Mouse (Mus musculus): ENCODE measurements around the gene Gm49711. TPM values are rescaled to one million over a fixed set of nuclear protein-coding genes. Genes with fewer than 3 reads are reported as not detected.
"Not testable (repeated sequence)": the region's sequence is repeated elsewhere in the genome, so short reads cannot be mapped to it uniquely, and the experiment has no call there.

Gm49711 gene
- total RNA-seq, 2 experiments from 2014 or later: not detected

DNA sequence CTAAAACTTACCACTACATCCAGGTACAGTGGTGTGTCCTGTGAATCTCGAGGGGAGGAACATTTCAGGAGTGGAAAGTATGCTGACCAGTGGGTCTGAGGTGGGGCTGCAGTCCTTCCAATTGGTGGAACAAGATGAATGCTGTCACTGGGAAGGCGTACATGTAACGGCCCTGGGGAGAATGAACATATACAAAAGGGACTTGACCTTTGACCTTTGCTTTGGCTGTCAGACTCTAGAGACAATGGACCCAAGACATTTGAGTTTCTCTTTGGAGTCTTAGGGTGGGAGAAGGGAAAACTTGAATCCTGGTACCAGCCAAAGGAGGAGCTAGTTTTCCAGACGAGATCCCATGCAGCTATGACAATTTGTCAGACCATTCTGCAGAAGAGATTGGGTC lies 104.2 kb downstream of the Gm49711 start:
- DNase-seq (ENCODE audit: low spot score in 2 of 2): no peak

DNA sequence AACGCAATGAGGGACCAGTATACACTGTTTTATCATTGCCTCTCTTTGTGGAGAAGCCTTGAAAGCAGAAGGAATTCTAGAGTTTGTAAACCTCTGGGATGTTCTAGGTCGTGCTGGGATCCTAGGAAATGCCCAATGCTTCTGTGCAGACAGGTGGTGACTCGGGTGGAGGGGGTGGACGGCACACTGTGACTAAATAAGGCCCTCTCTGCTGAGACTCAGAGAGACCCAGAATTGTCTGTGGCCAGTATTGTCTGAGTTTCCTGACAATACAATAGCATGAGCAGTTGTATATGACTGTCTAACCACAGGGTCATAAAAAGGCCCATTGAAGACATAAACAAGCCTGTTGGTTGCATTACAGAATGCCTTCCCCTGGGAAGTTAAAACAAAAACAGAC lies 105.4 kb downstream of the Gm49711 start:
- no peak for DNase-seq (ENCODE audit: low spot score in 2 of 2)

DNA sequence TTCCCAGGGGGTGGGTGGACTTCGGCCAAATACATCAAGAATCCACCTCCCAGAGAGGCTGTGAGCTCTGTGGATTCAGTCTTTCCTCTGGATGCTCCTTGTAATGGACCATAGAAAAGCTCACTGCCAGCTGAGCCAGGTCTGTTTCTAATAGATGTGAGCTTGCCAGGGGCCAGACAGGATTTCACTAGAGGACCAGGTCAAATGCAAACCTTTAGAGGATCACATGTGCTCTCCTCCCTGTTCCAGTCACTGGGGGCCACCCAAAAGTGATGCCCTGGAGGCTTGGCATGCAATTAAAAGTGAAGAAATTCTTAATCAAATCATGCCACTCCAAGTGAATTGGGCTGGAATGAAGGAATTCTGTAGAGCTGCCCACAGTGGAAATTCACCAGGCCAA lies 117.9 kb downstream of the Gm49711 start:
- no peak for DNase-seq (ENCODE audit: low spot score in 2 of 2)

DNA sequence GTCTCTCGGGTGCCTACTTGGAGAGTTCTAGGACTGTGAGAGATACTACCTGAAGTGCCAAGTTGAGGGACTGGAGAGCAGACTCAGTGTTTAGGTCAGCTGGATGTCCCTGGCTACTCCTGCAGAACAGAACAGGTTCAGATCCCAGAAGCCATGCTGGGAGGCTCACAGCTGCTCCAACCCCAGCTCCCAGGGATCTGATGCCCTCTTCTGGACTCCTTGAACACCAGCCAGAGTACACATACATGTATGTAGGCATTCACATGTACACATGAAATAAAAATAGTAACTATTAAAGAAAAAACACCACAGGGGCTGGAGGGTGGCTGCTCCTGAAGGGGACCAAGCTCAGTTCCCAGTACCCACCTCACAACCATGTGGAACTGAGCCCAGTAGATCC lies 119.6 kb downstream of the Gm49711 start:
- DNase-seq (ENCODE audit: low spot score in 2 of 2): no peak

DNA sequence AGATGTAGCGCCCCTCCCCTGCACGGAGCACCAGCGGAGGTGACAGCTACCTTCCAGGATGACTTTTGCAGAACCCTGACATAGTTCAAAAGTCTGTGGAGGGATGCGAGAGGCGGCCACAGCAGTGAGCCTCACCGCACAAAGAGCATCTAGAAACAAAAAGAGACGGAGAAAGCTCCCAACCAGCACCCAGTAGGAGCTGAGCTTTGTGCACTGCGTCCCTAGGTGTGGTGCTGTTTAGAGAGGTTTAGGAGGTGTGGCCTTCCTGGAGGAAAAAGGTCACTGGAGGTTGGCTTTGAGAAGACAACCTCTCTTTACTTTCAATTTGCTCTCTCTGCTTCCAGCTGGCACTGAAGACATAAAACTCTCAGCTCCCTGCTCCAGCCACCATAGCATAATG lies 121.2 kb downstream of the Gm49711 start:
- DNase-seq (ENCODE audit: low spot score in 2 of 2): no peak

DNA sequence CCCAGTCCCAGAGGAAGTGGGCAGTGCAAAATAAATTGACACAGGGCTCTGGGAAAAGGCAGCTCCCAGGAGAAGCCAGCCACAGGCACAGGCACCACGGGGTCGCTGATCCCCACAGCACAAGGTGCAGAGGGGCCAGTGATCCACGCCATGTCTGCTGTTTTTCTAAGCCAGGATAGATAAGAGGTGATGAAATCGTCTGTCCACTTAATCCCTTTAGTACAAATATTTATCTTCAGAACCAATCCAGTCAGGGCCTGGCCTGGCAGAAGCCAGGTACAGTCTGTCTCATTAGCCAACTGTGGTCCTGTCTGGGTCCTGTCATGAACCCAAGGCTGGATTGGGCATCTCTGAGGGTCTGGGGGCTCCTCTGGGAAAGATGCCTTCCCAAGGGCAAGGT lies 125.4 kb downstream of the Gm49711 start:
- no peak for DNase-seq (ENCODE audit: low spot score in 2 of 2)

DNA sequence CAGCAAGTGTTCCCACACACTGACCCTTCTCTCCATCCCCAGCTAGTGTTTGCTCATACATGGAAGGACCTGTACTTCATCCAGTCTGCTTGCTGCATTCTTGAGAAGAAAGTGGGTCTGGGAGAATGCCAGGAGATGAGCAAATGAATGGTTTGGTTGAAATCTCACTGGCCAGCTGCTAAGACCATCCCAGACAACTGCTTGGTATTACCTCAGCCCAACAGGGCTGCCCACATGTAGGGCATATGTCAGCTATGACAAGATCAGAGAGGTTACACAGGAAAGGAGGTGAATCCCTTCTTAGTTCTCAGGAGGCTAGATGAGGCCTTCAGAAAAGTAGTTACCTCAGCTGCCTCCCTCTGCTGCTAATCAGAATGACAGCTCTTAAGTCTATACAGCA lies 132.5 kb downstream of the Gm49711 start:
- no peak for DNase-seq (ENCODE audit: low spot score in 2 of 2)

DNA sequence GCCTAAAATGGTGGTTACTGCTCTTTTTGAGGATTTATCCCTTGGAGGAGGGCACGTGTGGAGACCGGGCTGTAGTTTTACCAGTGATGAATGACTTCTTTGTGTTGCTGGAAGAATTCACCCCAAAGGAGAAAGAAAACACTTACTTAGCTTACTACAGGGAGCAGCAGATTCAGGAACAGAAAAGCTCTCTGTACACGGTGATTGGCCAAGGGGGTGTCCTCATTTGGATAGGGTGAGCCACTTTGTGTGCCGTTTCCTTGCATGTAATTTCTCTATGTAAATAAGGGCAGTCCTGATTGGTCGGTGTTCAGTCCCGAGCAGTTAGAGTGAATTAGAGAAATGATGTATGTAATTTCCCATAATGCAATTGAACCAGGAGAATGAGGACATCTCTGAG lies 137.0 kb downstream of the Gm49711 start:
- no peak for DNase-seq (ENCODE audit: low spot score in 2 of 2)

DNA sequence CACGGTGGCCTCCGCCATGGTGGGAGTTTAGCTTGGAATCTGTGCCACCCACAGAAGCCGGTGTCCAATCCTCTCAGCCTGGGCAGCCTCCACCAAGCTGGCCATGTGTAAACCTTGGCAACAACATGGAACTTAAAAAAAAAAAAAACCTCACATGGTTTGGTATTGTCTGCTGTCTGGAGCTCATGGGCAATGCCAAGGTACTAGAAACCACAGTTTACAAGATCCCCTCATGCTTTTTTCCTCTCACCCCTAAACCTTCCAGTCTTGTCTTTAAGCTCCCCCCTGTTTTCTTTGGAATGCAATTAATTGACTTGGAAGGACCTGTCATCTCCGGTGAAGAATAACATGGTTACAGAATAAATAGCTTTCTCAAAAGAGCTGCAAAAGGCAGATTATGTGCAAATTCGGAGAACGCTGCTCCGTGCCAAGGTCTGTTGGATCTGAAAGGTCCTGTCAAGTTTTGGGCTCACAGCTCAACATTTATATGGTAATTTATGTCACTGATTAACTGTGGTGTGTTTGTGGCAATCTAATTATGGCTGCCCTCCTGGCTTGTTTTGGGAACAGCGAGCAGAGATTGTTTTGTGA lies 138.7 kb downstream of the Gm49711 start:
- peak in 1 of 2 experiments; percentile 19 for DNase-seq (ENCODE audit: low spot score in 2 of 2)

DNA sequence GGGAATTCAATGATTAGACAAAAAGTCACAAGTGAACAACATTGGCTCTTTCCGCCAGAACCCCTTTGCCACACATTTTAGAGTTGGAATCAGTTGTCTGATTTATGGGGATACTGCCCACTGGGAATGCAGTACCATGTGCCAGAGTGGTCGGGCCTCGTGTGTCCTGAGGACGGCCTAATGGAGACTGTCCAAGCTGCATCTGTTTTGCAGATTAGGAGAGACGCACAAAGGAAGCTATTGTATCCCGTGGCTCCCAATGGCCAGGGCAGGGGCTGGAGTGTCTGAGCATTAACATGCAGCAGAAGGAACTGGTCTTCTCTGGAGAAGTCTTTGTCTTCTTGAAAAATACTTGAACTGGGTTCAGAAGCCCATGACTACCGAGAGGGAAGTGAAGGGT lies 142.5 kb downstream of the Gm49711 start:
- DNase-seq (ENCODE audit: low spot score in 2 of 2): peak in 1 of 2 experiments; percentile 12

DNA sequence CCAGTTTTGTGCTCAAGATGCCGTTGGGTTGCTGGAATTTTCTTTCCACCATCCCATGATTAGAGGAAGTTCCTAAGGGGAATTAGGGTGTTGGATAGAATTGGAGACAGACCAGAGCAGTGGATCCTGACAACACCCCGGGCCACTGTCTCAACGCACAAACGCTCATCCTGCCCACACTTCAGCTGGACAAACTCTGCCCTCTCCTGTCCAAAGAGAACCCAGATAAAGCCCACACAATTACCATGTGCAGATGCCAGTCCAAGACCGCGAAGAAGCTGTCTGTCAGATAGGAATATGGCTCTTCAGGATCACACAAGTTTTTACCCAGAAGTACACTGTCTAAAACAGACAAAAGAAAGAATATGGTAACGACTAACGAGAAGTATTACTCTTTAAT lies 145.5 kb downstream of the Gm49711 start:
- no peak for DNase-seq (ENCODE audit: low spot score in 2 of 2)

DNA sequence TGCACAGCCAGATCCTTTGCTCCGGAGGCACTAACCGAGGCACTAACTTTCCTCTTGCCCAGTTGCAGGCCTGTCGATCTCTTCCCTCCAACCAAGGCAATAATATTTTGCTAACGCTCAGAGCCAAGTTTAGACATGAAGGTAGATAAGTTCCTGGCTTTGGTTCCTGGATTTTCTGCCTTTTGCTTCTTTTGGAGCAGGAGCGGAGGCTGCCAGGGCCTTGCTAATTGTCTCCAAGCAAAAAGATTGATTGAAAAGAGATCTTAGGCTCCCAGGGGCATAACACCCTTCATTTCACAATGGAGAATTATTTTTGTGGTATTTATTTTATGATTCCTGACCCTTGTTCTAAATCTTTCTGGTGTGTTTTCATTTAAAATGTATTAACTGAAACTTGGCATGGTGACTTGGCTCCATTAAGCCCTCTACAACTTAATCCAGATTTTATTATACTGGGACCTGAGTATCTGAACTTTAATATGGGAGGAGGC lies 151.2 kb downstream of the Gm49711 start:
- no peak for DNase-seq (ENCODE audit: low spot score in 2 of 2)

DNA sequence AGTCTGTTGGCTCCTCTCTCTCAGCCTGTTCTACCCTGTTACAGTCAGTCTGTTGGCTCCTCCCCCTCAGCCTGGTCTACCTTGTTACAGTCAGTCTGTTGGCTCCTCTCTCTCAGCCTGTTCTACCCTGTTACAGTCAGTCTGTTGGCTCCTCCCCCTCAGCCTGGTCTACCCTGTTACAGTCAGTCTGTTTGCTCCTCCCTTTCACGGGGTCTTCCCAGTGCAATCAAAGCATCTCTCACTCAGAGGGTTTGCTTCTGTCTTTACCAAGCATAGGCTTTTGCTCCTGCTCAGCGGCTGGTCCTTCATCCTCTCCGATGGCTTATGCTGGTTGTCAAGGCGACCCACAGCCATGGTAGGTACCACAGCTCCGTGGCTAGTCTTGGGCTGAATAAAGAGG lies 152.2 kb downstream of the Gm49711 start:
- DNase-seq (ENCODE audit: low spot score in 2 of 2): not testable (repeated sequence)

DNA sequence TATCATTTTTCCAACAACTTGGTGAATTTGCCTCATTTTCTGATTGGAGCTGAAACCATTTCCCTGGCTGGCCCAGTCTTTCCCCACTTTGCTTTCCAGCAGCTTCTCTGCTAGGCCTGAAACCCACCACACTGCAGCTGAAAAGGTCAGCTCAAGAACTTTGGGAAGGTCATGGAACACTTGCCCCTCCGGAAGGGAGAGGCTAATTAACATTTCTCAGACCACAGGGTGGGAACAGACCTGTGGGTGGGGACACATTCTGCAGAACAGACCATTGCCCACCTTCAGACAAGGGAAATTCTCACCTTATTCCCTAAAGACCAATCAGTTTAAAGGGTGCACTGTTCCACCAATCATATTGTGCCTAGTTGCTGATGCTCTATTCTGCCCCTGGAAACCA lies 155.8 kb downstream of the Gm49711 start:
- not testable (repeated sequence) for DNase-seq (ENCODE audit: low spot score in 2 of 2)

DNA sequence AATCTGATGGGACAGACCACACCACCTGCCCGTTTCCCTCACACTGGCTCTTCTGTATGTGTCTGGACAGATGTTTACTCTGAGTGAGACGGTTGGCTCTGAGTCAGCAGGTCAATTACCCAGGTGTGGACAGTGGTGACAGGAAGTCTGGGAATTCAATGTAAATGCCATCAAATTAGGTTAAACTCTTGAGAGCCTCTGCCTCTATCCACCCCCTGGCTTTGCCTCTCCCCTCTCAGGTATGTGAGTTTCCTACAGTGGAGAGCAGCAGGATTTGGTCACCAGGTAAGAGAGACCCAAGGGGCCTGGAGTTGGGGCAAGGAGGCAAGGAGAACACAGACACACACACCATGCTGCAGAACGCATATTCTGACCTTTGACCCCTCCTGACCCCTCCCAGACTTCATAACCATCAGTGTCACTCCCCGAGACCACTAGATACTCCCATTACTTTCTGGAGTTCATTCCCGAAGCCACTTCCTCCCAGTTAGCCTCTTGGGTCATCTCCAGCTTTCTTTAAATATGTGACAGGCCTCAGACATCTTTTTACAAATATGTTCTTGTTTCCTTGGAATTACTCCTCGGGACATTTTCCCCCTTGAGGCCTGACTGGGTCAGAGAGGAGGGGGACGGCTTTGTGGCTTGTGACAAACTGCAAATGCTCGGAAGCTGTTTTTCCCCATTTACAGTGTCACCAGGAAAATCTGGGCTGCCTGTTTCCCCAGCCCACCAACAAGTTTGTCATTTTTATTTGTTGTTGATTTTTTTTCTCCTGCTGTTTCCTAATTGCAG lies 157.7 kb downstream of the Gm49711 start:
- no peak for DNase-seq (ENCODE audit: low spot score in 2 of 2)

DNA sequence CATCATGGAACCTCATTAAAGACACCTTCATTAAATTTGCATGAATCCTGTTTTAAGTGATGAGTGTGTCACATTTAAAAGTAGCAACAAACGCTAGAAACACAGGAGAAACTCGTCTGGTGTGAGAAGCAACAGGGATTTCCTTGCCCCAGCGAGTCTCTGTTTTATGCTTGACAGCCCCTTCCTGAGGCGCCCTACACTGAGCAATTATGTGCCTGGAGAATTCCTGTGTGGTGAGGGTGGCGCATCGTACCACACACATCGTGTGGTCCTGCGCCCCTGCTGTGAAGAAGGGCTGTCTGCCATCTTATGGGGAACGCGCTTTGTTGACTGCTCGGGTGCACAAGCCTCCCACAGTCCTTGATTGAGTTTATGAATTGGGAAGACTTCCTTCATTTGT lies 162.6 kb downstream of the Gm49711 start:
- DNase-seq (ENCODE audit: low spot score in 2 of 2): no peak

DNA sequence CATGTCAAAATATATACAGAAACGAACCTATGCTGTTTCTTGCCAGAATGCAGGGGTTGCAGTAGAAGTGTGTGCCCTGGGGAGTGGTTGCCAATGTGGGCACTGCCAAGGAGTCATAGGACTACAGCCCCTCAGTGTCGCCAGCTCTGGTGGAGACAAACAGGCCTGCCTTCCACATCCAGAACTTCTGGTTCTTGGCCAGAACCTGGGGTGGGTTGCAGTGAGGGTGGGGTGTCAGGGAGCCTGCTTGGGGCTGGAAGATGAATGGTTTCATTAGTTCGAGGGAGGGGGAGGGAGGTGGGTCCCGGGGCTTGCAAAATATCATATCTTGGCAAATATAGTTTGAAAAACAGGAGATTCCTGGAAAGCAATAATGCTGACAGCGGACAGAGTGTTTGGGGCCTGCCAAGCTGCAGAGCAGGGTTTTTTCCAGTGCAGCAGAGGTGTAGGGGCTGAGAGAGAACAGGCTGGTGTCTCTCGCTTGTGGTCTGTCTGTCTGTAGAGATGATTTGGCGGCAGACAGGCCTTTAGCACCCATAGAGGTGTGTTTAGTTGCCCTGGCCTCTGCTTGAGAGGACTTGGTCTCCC lies 170.3 kb downstream of the Gm49711 start:
- no peak for DNase-seq (ENCODE audit: low spot score in 2 of 2)

DNA sequence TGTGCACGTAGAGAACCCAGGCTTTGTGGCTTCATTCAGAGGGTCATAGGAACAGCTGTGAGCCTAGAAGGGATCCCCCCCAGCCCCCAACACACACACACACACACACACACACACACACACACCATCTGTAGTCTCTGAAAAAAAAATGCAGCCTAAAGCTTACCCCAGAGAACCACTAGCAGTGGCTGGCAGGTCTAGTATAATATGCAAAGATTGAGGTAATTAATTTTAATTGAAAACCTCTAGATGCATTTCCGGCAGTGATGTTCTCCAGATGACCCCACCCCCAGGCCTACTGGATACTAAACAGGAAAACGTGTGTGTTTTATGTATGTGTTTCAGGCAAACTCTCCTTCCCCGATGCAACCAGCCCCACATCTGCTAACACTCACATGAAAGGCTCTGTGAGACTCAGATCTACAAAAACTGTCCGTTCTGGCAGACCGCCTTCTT lies 172.4 kb downstream of the Gm49711 start:
- no peak for DNase-seq (ENCODE audit: low spot score in 2 of 2)

DNA sequence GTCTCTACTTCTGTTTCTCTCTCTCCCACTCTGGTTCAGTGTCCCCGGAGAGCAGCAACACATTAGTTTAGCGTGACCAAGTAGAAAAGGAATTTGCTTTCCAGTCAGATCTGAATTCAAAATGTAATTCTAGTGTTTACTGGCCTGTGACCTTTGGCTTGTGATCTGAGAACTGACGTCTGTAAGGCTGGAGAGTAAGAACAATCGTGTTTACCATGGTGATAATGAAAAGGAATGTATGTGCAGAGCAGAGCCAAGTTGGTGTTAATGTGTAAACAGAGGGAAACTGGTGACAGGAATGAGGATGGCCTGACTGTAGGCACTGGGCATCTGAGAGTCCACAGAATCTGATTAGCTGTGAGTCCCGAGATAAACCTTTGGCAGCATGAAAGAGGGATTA lies 176.4 kb downstream of the Gm49711 start:
- DNase-seq (ENCODE audit: low spot score in 2 of 2): no peak

DNA sequence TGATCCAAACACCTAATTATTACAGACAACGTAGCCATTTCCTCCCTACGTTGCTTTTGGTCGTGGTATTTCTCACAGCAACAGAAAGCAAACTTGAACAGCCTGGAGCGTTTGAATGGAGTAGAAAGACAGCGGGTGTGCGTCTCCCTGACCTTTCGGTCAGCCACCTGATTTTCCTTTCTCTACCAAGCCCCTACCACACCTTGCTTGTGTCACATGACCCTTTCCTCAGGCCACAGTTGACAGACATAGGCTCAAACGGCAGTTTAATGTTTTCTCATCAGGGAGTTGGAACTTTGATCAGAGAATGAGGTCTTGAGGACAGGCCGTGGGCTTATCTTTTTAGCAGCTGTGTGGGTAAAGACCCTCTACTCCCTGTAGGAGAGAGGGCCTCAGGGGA lies 177.1 kb downstream of the Gm49711 start:
- DNase-seq (ENCODE audit: low spot score in 2 of 2): no peak

Measured in left cerebral cortex, adult 18-20 months (tissue).